Mouse (Mus musculus) testis, adult 2 months (tissue): ENCODE results near the gene Slco3a1. TPM values are rescaled to one million over a fixed set of nuclear protein-coding genes. Genes with fewer than 3 reads are reported as not detected.

Source experiments
- H3K27ac ChIP-seq: fragments of 200-500 bp; 2 replicates; pipeline ENCODE4 v1.5.1; 2012; ENCODE audit warnings: low read depth, low read length; ENCODE audit not compliant: control insufficient read depth, insufficient read depth
- H3K27me3 ChIP-seq: fragments of 200-500 bp; 2 replicates; pipeline ENCODE4 v1.6.1; 2012; ENCODE audit warnings: mild to moderate bottlenecking, low read length, moderate library complexity; ENCODE audit not compliant: control insufficient read depth, insufficient read depth
- H3K36me3 ChIP-seq: fragments of 200-500 bp; 2 replicates; pipeline ENCODE4 v1.6.1; 2012; ENCODE audit warnings: mild to moderate bottlenecking, low read length; ENCODE audit not compliant: control insufficient read depth, insufficient read depth
- H3K4me1 ChIP-seq: fragments of 200-500 bp; 2 replicates; pipeline ENCODE4 v1.6.1; 2012; ENCODE audit warnings: low read length; ENCODE audit not compliant: control insufficient read depth, insufficient read depth
- H3K4me3 ChIP-seq: fragments of 200-500 bp; 2 replicates; pipeline ENCODE4 v1.5.1; 2012; ENCODE audit warnings: low read depth, mild to moderate bottlenecking, low read length, moderate library complexity, mixed read lengths; ENCODE audit not compliant: control insufficient read depth
- CTCF ChIP-seq: fragments of 200-500 bp; IDR thresholded peaks from 2 replicates; pipeline ENCODE4 v1.5.1; 2012; ENCODE audit warnings: low read depth, mild to moderate bottlenecking, inconsistent platforms, low read length, moderate library complexity; ENCODE audit not compliant: control insufficient read depth, insufficient read depth, insufficient replicate concordance
- POLR2A ChIP-seq: fragments of 200-500 bp; IDR thresholded peaks from 2 replicates; pipeline ENCODE4 v1.6.1; 2012; ENCODE audit warnings: low read depth, mild to moderate bottlenecking, inconsistent platforms, low read length, moderate library complexity; ENCODE audit not compliant: control insufficient read depth
- polyA plus RNA-seq: library from polyadenylated mRNA; depleted of rRNA; stranded (reverse); fragments of >200 nt; gene quantifications from 2 replicates; pipeline ENCODE4 v1.2.3, GENCODE M21; 2012

Gene Slco3a1
- polyA plus RNA-seq, 1 experiment, result 67.7 TPM

GRCm38 (mm10) chr7:74376397-74377044, 178.1 kb downstream of the Slco3a1 start:
- TF ChIP-seq POLR2A (no peak), CTCF (no peak)
- no peaks in the 10 kb centered on the region for H3K4me1 ChIP-seq
- H3K27ac ChIP-seq, result no peak overlapping the region
- H3K36me3 ChIP-seq, result no peaks in the 10 kb centered on the region
- H3K27me3 ChIP-seq, result no peaks in the 10 kb centered on the region
- no peak overlapping the region for H3K4me3 ChIP-seq

DNA sequence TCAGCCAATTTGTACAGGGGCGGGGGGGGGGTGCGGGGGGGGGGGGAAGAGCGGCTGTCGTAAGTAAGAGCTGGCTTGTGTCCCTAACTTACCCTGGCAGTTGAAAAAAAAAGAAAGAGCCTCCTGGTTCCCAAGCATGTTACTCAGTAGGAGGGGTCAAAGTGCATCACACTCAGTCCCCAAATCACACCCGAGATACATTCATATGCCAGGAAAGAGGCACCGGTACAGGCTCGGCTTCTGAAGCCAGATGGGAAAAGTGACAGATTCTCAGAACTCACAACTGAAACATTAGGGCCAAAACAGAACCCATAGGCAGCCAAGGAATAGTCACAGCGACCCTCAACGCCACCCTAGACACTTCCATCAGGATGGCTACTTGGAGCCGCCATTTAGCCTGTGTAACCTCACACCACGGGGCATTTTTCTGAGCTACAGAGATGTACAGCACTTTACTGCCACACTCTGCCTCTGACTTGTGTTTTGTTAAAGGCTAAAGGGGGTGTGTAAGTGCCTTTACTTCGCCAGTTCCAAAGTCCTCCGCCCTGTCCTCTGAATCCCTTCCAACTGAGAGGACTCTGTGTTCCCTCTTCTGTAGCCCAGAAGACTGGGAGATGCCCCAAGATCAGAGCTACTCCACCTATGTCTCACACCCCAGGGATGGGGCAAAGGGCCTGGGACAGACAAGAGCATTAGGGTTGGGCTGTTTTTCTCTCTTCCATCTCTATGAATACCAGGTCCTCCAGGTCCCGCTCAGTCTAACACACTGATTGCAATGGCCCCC, 179.2 kb downstream of the Slco3a1 start:
- TF ChIP-seq CTCF, result no peak
- TF ChIP-seq POLR2A, result no peak
- H3K27ac ChIP-seq, result no peak overlapping the region
- no peak overlapping the region for H3K4me3 ChIP-seq
- H3K4me1 ChIP-seq, result no peaks in the 10 kb centered on the region
- no peaks in the 10 kb centered on the region for H3K27me3 ChIP-seq
- H3K36me3 ChIP-seq, result no peaks in the 10 kb centered on the region

DNA sequence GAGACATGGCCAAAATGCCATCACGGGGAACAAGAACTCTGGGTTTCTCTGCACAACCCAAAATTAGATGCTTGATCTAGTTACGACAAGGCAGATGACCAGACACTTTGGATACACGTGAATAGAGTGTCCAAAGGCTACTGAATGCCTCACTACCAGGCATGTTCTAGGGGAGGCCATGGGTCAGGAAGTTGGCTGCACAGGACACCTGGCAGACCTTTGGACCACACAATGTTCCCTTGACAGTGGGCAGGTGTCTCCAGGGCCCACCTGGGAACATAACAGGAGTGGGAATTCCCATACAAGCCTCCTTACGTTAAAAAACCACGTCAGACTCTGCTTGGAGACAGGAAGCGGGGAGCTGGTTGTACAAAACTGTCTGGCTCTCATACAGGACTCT, 181.5 kb downstream of the Slco3a1 start:
- H3K4me1 ChIP-seq, result peaks cover 2% of the 10 kb centered on the region; the same call in 1 of the 2 replicates
- no peaks in the 10 kb centered on the region for H3K27me3 ChIP-seq
- no peaks in the 10 kb centered on the region for H3K36me3 ChIP-seq
- no peak overlapping the region for H3K4me3 ChIP-seq
- no peak overlapping the region for H3K27ac ChIP-seq
- no peak for TF ChIP-seq POLR2A
- no peak for TF ChIP-seq CTCF

DNA sequence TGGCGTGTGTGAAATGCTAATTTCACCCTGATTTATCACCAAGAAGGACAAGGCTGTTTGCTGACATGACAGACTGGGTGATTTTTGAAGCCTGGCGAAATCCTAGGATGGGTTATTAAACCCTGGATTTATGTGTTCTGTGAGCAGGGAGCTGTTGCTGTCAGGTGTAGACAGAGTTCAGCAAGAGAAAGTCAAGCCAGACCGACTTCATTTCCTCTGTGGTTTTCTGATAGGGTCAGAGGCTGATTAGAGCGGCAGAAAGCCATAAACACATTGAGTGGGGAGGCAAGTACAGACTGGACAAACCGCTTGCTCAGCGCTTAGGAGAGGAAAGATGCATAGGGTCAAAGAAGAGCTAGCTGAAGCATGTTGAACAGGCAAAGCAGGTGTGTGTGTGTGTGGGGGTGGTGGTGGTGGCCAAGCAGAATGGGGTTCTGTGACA, 182.4 kb downstream of the Slco3a1 start:
- H3K4me1 ChIP-seq, result peaks cover 2% of the 10 kb centered on the region; the same call in 1 of the 2 replicates
- no peak overlapping the region for H3K4me3 ChIP-seq
- H3K27ac ChIP-seq, result no peak overlapping the region
- H3K27me3 ChIP-seq, result no peaks in the 10 kb centered on the region
- no peak for TF ChIP-seq CTCF
- no peak for TF ChIP-seq POLR2A
- no peaks in the 10 kb centered on the region for H3K36me3 ChIP-seq

DNA sequence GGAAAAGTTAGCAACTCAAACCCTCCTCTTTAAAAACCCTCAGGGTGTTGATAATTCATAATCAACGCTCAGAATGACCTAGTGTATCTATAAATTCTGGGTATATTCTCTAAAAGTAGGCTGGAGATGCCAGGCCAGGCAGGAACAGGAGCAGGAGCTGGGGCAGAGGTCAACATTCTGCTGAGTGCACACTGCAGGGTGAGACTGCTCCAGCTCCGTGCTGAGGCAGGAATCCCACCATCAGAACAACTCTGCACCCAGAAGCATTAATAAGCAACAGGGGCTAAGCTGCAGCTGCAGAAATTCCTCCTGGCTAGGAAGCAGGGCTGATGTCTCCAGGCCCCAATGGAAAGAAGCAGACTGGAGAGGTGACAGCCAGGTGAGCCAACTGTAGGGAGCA, 182.9 kb downstream of the Slco3a1 start:
- Histone ChIP-seq H3K27me3 (no peaks in the 10 kb centered on the region), H3K27ac (no peak overlapping the region), H3K4me3 (no peak overlapping the region), H3K36me3 (no peaks in the 10 kb centered on the region), H3K4me1 (peaks cover 2% of the 10 kb centered on the region; the same call in 1 of the 2 replicates)
- TF ChIP-seq CTCF (no peak), POLR2A (no peak)

DNA sequence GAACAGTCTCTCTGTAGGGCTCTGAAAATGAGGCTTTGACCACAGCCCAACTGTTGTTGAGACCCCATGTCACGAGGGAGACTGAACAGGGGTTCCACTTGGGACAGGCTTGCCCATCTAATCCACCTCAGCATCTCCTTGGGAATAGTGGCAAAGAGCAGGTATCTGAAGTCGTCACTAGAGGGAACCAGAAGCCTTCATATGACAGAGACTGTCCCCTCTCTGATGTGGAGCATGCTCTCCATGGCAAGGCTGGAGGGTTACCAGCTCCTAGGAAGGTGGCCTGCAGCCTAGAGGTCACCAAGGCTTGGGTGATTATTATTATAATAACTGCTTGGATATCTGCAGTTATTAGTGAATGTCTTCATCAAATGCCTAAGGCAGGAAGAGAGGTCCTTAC, 183.4 kb downstream of the Slco3a1 start:
- TF ChIP-seq CTCF (peak; percentile 14; the same call in 1 of the 2 replicates), POLR2A (no peak)
- peaks cover 2% of the 10 kb centered on the region; the same call in 1 of the 2 replicates for H3K4me1 ChIP-seq
- H3K27me3 ChIP-seq, result no peaks in the 10 kb centered on the region
- no peak overlapping the region for H3K27ac ChIP-seq
- no peak overlapping the region for H3K4me3 ChIP-seq
- no peaks in the 10 kb centered on the region for H3K36me3 ChIP-seq

- no peaks in the 10 kb centered on the region for H3K27me3 ChIP-seq
- H3K27ac ChIP-seq, result no peak overlapping the region
- H3K4me3 ChIP-seq, result no peak overlapping the region
- no peaks in the 10 kb centered on the region for H3K36me3 ChIP-seq
- H3K4me1 ChIP-seq, result peaks cover 2% of the 10 kb centered on the region; the same call in 1 of the 2 replicates
- TF ChIP-seq POLR2A (no peak), CTCF (no peak)
These were observed 184.9 kb downstream of the Slco3a1 start for GRCm38 (mm10) chr7:74369657-74370056.
